ENCODE assay signal across 8 mouse cellular contexts in genomic region chr3:62340861-62341260, GRCm38 (mm10). TPM values are rescaled to one million over a fixed set of nuclear protein-coding genes. Genes with fewer than 3 reads are reported as not detected.
DNase-seq lines count a peak whose midpoint lies in the region; ATAC-seq and TF ChIP-seq lines count a peak whose summit lies in the region.

No protein-coding gene starts in this region.

- H3K27me3 ChIP-seq in kidney, adult 2 months (replicated peaks; ENCODE audit: control insufficient read depth, insufficient read depth, low read length), result no peaks in the 10 kb centered on the region
- peaks cover 7% of the 10 kb centered on the region; the same call in 1 of the 2 replicates for H3K27me3 ChIP-seq in forebrain, embryonic 11.5 days (ENCODE audit: control insufficient read depth, insufficient read depth, low read length)
- peaks cover 7% of the 10 kb centered on the region for H3K27me3 ChIP-seq in neural tube, embryonic 12.5 days (replicated peaks)

- peak overlapping the region; percentile 85; the same call in 1 of the 2 replicates for H3K4me2 ChIP-seq in forebrain, embryonic 11.5 days (ENCODE audit: low read depth, low read length, severe bottlenecking)
- peak overlapping the region; percentile 90 for H3K4me2 ChIP-seq in neural tube, embryonic 12.5 days (replicated peaks)

- H3K9me3 ChIP-seq in forebrain, embryonic 11.5 days (ENCODE audit: control insufficient read depth, low read length), result no peaks in the 10 kb centered on the region
- no peaks in the 10 kb centered on the region for H3K9me3 ChIP-seq in neural tube, embryonic 12.5 days

- H3K9ac ChIP-seq in forebrain, embryonic 11.5 days (ENCODE audit: low read length), result no peak overlapping the region
- no peak overlapping the region for H3K9ac ChIP-seq in neural tube, embryonic 12.5 days

- WGBS in kidney, adult 2 months, result 54% methylated on average over 2 of the region's 2 CpGs
- WGBS in forebrain, embryonic 11.5 days, result 23% methylated on average over 2 of the region's 2 CpGs
- WGBS in neural tube, embryonic 12.5 days, result 0% methylated on average over 2 of the region's 2 CpGs

- TF ChIP-seq CTCF in kidney, adult 2 months (conservative IDR thresholded peaks at IDR 0.05; ENCODE audit: insufficient read depth, insufficient read length, low read depth, low read length), result no peak

- no peak for TF ChIP-seq POLR2A in kidney, adult 2 months (IDR thresholded peaks at IDR 0.05; ENCODE audit: low read depth, low read length)

- no peak overlapping the region for H3K4me3 ChIP-seq in kidney, adult 2 months (ENCODE audit: insufficient read depth, low read depth, low read length)
- H3K4me3 ChIP-seq in forebrain, embryonic 11.5 days (ENCODE audit: low read depth, low read length), result peak overlapping the region; percentile 70
- peak overlapping the region; percentile 78 for H3K4me3 ChIP-seq in neural tube, embryonic 12.5 days

- H3K36me3 ChIP-seq in kidney, adult 2 months (ENCODE audit: control insufficient read depth, insufficient read depth, low read length), result no peaks in the 10 kb centered on the region
- H3K36me3 ChIP-seq in forebrain, embryonic 11.5 days (ENCODE audit: control insufficient read depth, insufficient read depth, low read length), result no peaks in the 10 kb centered on the region
- no peaks in the 10 kb centered on the region for H3K36me3 ChIP-seq in neural tube, embryonic 12.5 days

- peak; percentile 16 for DNase-seq in kidney, adult 2 months
- no peak for DNase-seq in kidney, adult 11 months
- DNase-seq in forebrain, embryonic 11.5 days (ENCODE audit: low spot score), result no peak
- DNase-seq in kidney, postnatal 14 days, result peak; percentile 11
- no peak for DNase-seq in natural killer cell, adult 2 months (ENCODE audit: low spot score in 2 of 2)
- no peak for DNase-seq in layer of hippocampus, postnatal 36 days
- no peak for DNase-seq in adrenal gland, postnatal 25 days

- no peak for ATAC-seq in forebrain, embryonic 11.5 days (replicated peaks; ENCODE audit: low FRiP score)
- ATAC-seq in neural tube, embryonic 12.5 days (ENCODE audit: low FRiP score, low read depth), result no peak

- H3K4me1 ChIP-seq in kidney, adult 2 months (ENCODE audit: control insufficient read depth, insufficient read depth, low read length), result no peaks in the 10 kb centered on the region
- peaks cover 7% of the 10 kb centered on the region; the same call in 1 of the 2 replicates for H3K4me1 ChIP-seq in forebrain, embryonic 11.5 days (replicated peaks; ENCODE audit: control insufficient read depth, insufficient read depth, low read length)
- no peaks in the 10 kb centered on the region; the same call in 1 of the 2 replicates for H3K4me1 ChIP-seq in neural tube, embryonic 12.5 days

- no peak overlapping the region for H3K27ac ChIP-seq in kidney, adult 2 months (ENCODE audit: insufficient read depth, low read depth, low read length)
- H3K27ac ChIP-seq in forebrain, embryonic 11.5 days (ENCODE audit: low read depth, low read length), result no peak overlapping the region
- no peak overlapping the region for H3K27ac ChIP-seq in neural tube, embryonic 12.5 days

RNA-seq across cellular contexts. Expression of gene Arhgef26, which starts 2.7 kb away (rescaled TPM):
- polyA plus RNA-seq in kidney, adult 2 months (2012; rRNA removed), result 1.3 and 1.6 TPM in 2 replicates
- polyA plus RNA-seq in forebrain, embryonic 11.5 days (2014; fragmentation: Nextera tagmentation; extraction: Ambion mirVana), result 6.4 and 9.2 TPM in 2 replicates
- 15.2 and 15.7 TPM in 2 replicates for polyA plus RNA-seq in neural tube, embryonic 12.5 days (2016; fragmentation: Nextera tagmentation; extraction: Ambion mirVana)
- total RNA-seq in layer of hippocampus, postnatal 36 days (2021), result 10 to 100 TPM; 52.9 to 58.6 TPM
- total RNA-seq in adrenal gland, postnatal 25 days (2021), result 3.7 and 5.9 TPM in 2 replicates

Comparison
In these comparisons a context has a peak if more than half of its experiments do, and no peak if none do; other contexts are left out.
1. DNase-seq: peak in kidney, adult 2 months (single experiment) and kidney, postnatal 14 days (single experiment); none in kidney, adult 11 months (single experiment), forebrain, embryonic 11.5 days (single experiment), natural killer cell, adult 2 months (0 of 2), layer of hippocampus, postnatal 36 days (0 of 2) and adrenal gland, postnatal 25 days (single experiment).